Mouse (Mus musculus) CH12.LX (cell line): Measurements from ENCODE around the gene Itgb3. TPM values are rescaled to one million over a fixed set of nuclear protein-coding genes. Genes with fewer than 3 reads are reported as not detected.

Experiments used
- DNase-seq: peaks from one replicate; pipeline ENCODE4 v3.0.0-alpha.2; 2013; ENCODE audit errors: extremely low read depth
- H3K27ac ChIP-seq: 2 replicates; pipeline ENCODE4 v1.5.1; 2012; ENCODE audit warnings: low read depth, mild to moderate bottlenecking, control low read depth, moderate library complexity; ENCODE audit not compliant: insufficient read depth
- H3K27me3 ChIP-seq: replicated peaks from 2 replicates; pipeline ENCODE3; 2012; ENCODE audit warnings: inconsistent platforms
- H3K36me3 ChIP-seq, 2 experiments: replicated peaks in 1 of 2; 2 replicates each; pipeline versions ENCODE3 to v1.6.1; 2012; ENCODE audit warnings: inconsistent platforms in 1 of 2, low read length in 1 of 2, mild to moderate bottlenecking in 1 of 2, mixed read lengths in 1 of 2, moderate library complexity in 1 of 2; ENCODE audit not compliant: control insufficient read depth in 1 of 2, insufficient read depth in 1 of 2
- H3K4me1 ChIP-seq, 2 experiments: 2 replicates each; pipeline ENCODE4 v1.6.1; 2012; ENCODE audit warnings: inconsistent platforms in 1 of 2, moderate library complexity in 1 of 2; ENCODE audit not compliant: insufficient read depth in 2 of 2, control insufficient read depth in 1 of 2
- H3K4me2 ChIP-seq: 2 replicates; pipeline ENCODE4 v1.6.1; 2012; ENCODE audit warnings: low read depth, mild to moderate bottlenecking, control low read depth; ENCODE audit not compliant: poor library complexity, insufficient read depth, severe bottlenecking
- H3K4me3 ChIP-seq, 3 experiments: fragments of 150-350 bp in 1 of 3; sonication (generic) in 1 of 3; replicated peaks in 1 of 3; 2 replicates each; pipeline versions ENCODE3 to v1.5.1; 2011 to 2012; ENCODE audit warnings: low read depth in 2 of 3, low read length in 2 of 3, mild to moderate bottlenecking in 2 of 3, moderate library complexity in 2 of 3, control low read depth in 1 of 3, improper control_type of control experiment in 1 of 3, inconsistent platforms in 1 of 3, mixed read lengths in 1 of 3; ENCODE audit not compliant: poor library complexity in 1 of 3
- H3K79me2 ChIP-seq: replicated peaks from 2 replicates; pipeline ENCODE4 v1.6.1; 2012; ENCODE audit warnings: mild to moderate bottlenecking, moderate library complexity; ENCODE audit not compliant: control insufficient read depth, poor library complexity, insufficient read depth, severe bottlenecking; ENCODE audit errors: extremely low read depth
- H3K9ac ChIP-seq: 2 replicates; pipeline ENCODE4 v1.6.1; 2012; ENCODE audit warnings: low read depth, mild to moderate bottlenecking, control low read depth, moderate library complexity; ENCODE audit not compliant: insufficient read depth
- H3K9me3 ChIP-seq: replicated peaks from 2 replicates; pipeline ENCODE3; 2012; ENCODE audit warnings: low read length, inconsistent platforms, mixed read lengths
- BHLHE40 ChIP-seq: IDR thresholded peaks from 2 replicates; pipeline ENCODE4 v1.6.1; 2011; ENCODE audit warnings: mild to moderate bottlenecking, low read depth, low read length, improper control_type of control experiment
- CTCF ChIP-seq, 2 experiments: IDR thresholded peaks in 1 of 2; conservative IDR thresholded peaks in 1 of 2; 2 replicates each; pipeline ENCODE4 v1.5.1; 2011 to 2012; ENCODE audit warnings: low read depth in 2 of 2, low read length in 2 of 2, improper control_type of control experiment in 1 of 2, inconsistent platforms in 1 of 2, mild to moderate bottlenecking in 1 of 2, moderate library complexity in 1 of 2
- ELF1 ChIP-seq: IDR thresholded peaks from 2 replicates; pipeline ENCODE4 v1.6.1; 2014; ENCODE audit warnings: low read depth, mild to moderate bottlenecking, inconsistent platforms, low read length, improper control_type of control experiment
- EP300 ChIP-seq: IDR thresholded peaks from 2 replicates; pipeline ENCODE4 v1.6.1; 2011; ENCODE audit warnings: low read length, improper control_type of control experiment
- HCFC1 ChIP-seq: IDR thresholded peaks from 2 replicates; pipeline ENCODE4 v1.6.1; 2012; ENCODE audit warnings: low read depth, mild to moderate bottlenecking, inconsistent platforms, low read length, improper control_type of control experiment
- KAT2A ChIP-seq: IDR thresholded peaks from 2 replicates; pipeline ENCODE4 v1.6.1; 2012; ENCODE audit warnings: low read length, improper control_type of control experiment, inconsistent platforms; ENCODE audit not compliant: insufficient replicate concordance
- MAX ChIP-seq: IDR thresholded peaks from 2 replicates; pipeline ENCODE4 v1.6.1; 2011; ENCODE audit warnings: low read length, improper control_type of control experiment
- MAZ ChIP-seq: IDR thresholded peaks from 2 replicates; pipeline ENCODE4 v1.6.1; 2012; ENCODE audit warnings: low read depth, mild to moderate bottlenecking, inconsistent platforms, low read length, improper control_type of control experiment, moderate library complexity
- MEF2A ChIP-seq: IDR thresholded peaks from 2 replicates; pipeline ENCODE4 v1.6.1; 2014; ENCODE audit warnings: low read depth, mild to moderate bottlenecking, inconsistent platforms, low read length, improper control_type of control experiment, borderline replicate concordance
- MXI1 ChIP-seq: IDR thresholded peaks from 2 replicates; pipeline ENCODE4 v1.6.1; 2011; ENCODE audit warnings: mild to moderate bottlenecking, low read depth, low read length, improper control_type of control experiment
- PAX5 ChIP-seq: IDR thresholded peaks from 2 replicates; pipeline ENCODE4 v1.6.1; 2012; ENCODE audit warnings: low read length, inconsistent platforms, mixed read lengths
- POLR2A ChIP-seq: IDR thresholded peaks from 2 replicates; pipeline ENCODE4 v1.6.1; 2011; ENCODE audit warnings: low read depth, mild to moderate bottlenecking, improper control_type of control experiment, low read length
- SIN3A ChIP-seq: IDR thresholded peaks from 2 replicates; pipeline ENCODE4 v1.6.1; 2012; ENCODE audit warnings: low read length, improper control_type of control experiment, inconsistent platforms
- UBTF ChIP-seq: IDR thresholded peaks from 2 replicates; pipeline ENCODE4 v1.6.1; 2012; ENCODE audit warnings: low read depth, mild to moderate bottlenecking, inconsistent platforms, low read length, improper control_type of control experiment, moderate library complexity
- USF1 ChIP-seq: IDR thresholded peaks from 2 replicates; pipeline ENCODE4 v1.6.1; 2014; ENCODE audit warnings: low read depth, mild to moderate bottlenecking, inconsistent platforms, low read length, improper control_type of control experiment
- USF2 ChIP-seq: conservative IDR thresholded peaks from 2 replicates; pipeline ENCODE4 v1.6.1; 2011; ENCODE audit warnings: low read depth, low read length, improper control_type of control experiment
- ZMIZ1 ChIP-seq: IDR thresholded peaks from 2 replicates; pipeline ENCODE4 v1.6.1; 2012; ENCODE audit warnings: low read depth, mild to moderate bottlenecking, inconsistent platforms, low read length, improper control_type of control experiment
- dilution Hi-C: fragments of 300-500 bp; cut with MboI; formaldehyde crosslinking; loops from 2 replicates; pipeline ENCODE4 v1.14.3; 2020; ENCODE audit warnings: low sequenced_read_pairs; ENCODE audit not compliant: extremely low pct_unique_long_range_greater_than_20kb, extremely low pct_ligation_motif_present
- in situ Hi-C: fragments of 300-500 bp; cut with MboI; formaldehyde crosslinking; loops from 3 replicates; pipeline ENCODE4 v1.14.3; 2019; ENCODE audit warnings: low sequenced_read_pairs, low pct_ligation_motif_present, low pct_unique_long_range_greater_than_20kb, mixed read lengths
- polyA plus RNA-seq: library from polyadenylated mRNA; unstranded; fragments of >175 nt; gene quantifications from 2 replicates; pipeline ENCODE4 v1.2.1, GENCODE M21; 2012; ENCODE audit warnings: low read depth; ENCODE audit not compliant: insufficient read length
- total RNA-seq, 2 experiments: library from RNA; depleted of rRNA; stranded (reverse); fragments of 300-350 nt in 1 of 2; fragments of >200 nt in 1 of 2; gene quantifications; 2 replicates each; pipeline ENCODE4 v1.2.3; 2012 to 2014

The Itgb3 gene
- total and polyA plus RNA-seq, 3 experiments: 2.9 to 11.0 (median 3.0) TPM

- Histone ChIP-seq H3K79me2 (no peaks in the 10 kb centered on the region), H3K9me3 (peaks cover 11% of the 10 kb centered on the region), H3K4me2 (no peak overlapping the region), H3K4me1 (peaks cover 3 to 30% of the 10 kb centered on the region in 2 experiments; a peak in 2 of 4 replicates), H3K4me3 (no peak overlapping the region), H3K36me3 (peaks cover 0 to 64% of the 10 kb centered on the region in 2 experiments), H3K27ac (no peak overlapping the region), H3K9ac (no peak overlapping the region), H3K27me3 (no peaks in the 10 kb centered on the region)
- dilution Hi-C loops: no loop called here
- in situ Hi-C loops: no loop called here
- TF ChIP-seq KAT2A: no peak
- no peak for TF ChIP-seq MEF2A
- no peak for TF ChIP-seq UBTF
- TF ChIP-seq SIN3A: no peak
- no peak for TF ChIP-seq BHLHE40
- TF ChIP-seq EP300: no peak
- no peak for TF ChIP-seq MXI1
- no peak for TF ChIP-seq MAX
- no peak for TF ChIP-seq USF2
- no peak for TF ChIP-seq ZMIZ1
- no peak for TF ChIP-seq MAZ
- no peak for TF ChIP-seq ELF1
- TF ChIP-seq USF1: no peak
- TF ChIP-seq HCFC1: no peak
- TF ChIP-seq PAX5: no peak
- DNase-seq: no peak
These were observed 56.6 kb downstream of the Itgb3 start for GRCm38 (mm10) chr11:104664441-104664840.

DNA sequence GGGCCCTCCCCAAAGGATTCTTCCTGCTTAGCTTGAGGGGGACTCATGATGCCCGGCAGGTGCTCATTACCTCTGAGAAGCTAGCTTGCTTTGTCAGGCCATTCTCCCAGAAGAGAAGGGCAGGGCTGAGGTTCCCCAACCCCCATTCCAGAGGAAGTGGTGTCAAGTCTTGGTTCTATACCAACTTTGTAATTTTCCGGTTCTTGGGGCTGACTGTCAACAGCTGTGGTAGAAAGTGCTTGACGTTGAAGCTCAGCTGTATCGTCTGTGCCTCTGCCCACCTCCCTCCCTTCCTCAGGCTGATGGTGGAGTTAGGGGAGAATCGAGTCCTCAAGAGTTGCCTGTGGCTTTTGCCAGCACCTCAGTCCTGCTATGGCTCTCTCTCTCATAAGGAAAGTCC, 59.6 kb downstream of the Itgb3 start:
- TF ChIP-seq PAX5 (no peak), POLR2A (no peak), EP300 (no peak), HCFC1 (no peak), ZMIZ1 (no peak), SIN3A (no peak), MXI1 (no peak), CTCF (conservative IDR thresholded peaks at IDR 0.05 in 1 of 2, IDR thresholded peaks at IDR 0.05 in 1 of 2; ENCODE audit: low read depth in 2 of 2, low read length in 2 of 2) (no peak), BHLHE40 (no peak)
- peak; percentile 42 for DNase-seq
- dilution Hi-C loops: no loop called here
- peaks cover 0 to 46% of the 10 kb centered on the region in 2 experiments for H3K36me3 ChIP-seq
- in situ Hi-C loops: no loop called here
- peaks cover 3 to 28% of the 10 kb centered on the region in 2 experiments; a peak in 2 of 4 replicates for H3K4me1 ChIP-seq
- no peak overlapping the region for H3K4me3 ChIP-seq
- H3K27ac ChIP-seq: no peak overlapping the region
- no peaks in the 10 kb centered on the region for H3K9me3 ChIP-seq
- no peaks in the 10 kb centered on the region for H3K27me3 ChIP-seq
- no peak overlapping the region for H3K4me2 ChIP-seq
- H3K79me2 ChIP-seq: no peaks in the 10 kb centered on the region
- H3K9ac ChIP-seq: no peak overlapping the region
